Mouse (Mus musculus): ENCODE measurements around the gene Ddx39. TPM values are rescaled to one million over a fixed set of nuclear protein-coding genes. Genes with fewer than 3 reads are reported as not detected.

Gene Ddx39
- polyA plus RNA-seq, 1 experiment, result not detected

DNA sequence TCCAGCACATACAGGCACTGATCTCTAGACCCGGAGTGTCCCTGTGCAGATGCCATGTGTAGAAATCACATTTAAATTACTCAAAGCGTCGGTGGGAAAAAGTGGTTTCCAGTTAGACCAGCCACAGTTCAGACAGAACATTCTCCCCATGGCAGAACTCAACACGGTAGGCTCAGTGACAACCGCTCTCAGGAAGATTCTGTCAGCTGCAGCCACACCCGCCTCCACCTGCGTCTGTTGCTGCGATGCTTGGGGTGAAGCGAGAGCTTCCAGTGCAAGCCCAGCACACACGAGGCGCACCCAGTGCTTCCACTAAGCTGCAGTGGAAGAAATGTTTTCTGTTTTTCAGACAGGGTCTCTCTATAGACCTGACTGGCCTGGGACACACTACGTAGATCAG is 35.1 kb upstream of the Ddx39 start:
- H3K4me1 ChIP-seq (ENCODE audit: control insufficient read depth, insufficient read depth, low read length), result no peaks in the 10 kb centered on the region
- TF ChIP-seq CTCF (IDR thresholded peaks at IDR 0.05; ENCODE audit: insufficient read depth, low read depth, low read length) (no peak), POLR2A (IDR thresholded peaks at IDR 0.05; ENCODE audit: insufficient read depth, low read depth, low read length) (no peak)
- no peak overlapping the region for H3K27ac ChIP-seq (ENCODE audit: insufficient read depth, low read depth, low read length)
- WGBS, result 92% methylated on average over 12 of the region's 12 CpGs
- no peak overlapping the region for H3K4me3 ChIP-seq (ENCODE audit: insufficient read depth, low read depth, low read length)

DNA sequence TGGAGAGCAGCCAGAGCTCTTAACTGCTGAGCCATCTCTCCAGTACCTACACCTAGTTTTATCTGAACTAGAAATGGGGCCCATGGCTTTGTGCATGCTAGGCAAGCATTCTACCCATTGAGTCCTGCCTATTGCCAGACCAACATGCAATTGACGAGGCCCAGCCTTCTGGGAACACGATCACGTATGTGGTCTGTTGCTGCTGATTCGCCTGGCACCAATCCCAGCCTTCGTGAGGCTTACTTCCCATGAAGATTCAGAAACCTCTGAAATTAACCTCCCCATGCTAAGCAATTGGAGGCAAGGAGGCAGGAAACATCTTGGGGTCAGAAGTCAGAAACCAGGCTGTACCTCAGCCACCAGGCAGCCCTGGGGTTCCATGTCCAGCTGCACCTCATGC is 34.4 kb upstream of the Ddx39 start:
- H3K4me3 ChIP-seq (ENCODE audit: insufficient read depth, low read depth, low read length), result no peak overlapping the region
- H3K27ac ChIP-seq (ENCODE audit: insufficient read depth, low read depth, low read length), result no peak overlapping the region
- TF ChIP-seq CTCF (IDR thresholded peaks at IDR 0.05; ENCODE audit: insufficient read depth, low read depth, low read length) (no peak), POLR2A (IDR thresholded peaks at IDR 0.05; ENCODE audit: insufficient read depth, low read depth, low read length) (no peak)
- WGBS, result 78% methylated on average over 5 of the region's 5 CpGs
- no peaks in the 10 kb centered on the region for H3K4me1 ChIP-seq (ENCODE audit: control insufficient read depth, insufficient read depth, low read length)

DNA sequence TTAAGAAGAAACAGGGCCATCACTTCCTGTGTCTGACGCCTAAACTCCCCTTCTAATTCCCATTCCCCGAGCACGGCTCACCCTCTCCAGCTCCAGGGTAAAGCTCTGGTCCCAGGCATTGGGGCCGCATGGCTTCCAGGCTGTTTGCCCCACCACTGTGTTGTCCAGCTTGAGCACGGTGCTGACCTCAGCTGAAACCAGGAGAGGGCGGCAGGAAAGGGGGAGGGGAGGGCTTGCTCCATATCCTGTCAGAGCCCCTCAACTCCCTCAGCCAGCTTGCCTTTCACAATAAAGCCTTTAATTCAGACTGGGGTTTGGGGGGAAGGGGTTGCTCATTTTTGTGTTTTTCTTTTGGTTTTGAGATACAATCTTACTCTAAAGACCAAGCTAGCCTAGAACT is 33.9 kb upstream of the Ddx39 start:
- Histone ChIP-seq H3K4me3 (ENCODE audit: insufficient read depth, low read depth, low read length) (no peak overlapping the region), H3K27ac (ENCODE audit: insufficient read depth, low read depth, low read length) (no peak overlapping the region), H3K4me1 (ENCODE audit: control insufficient read depth, insufficient read depth, low read length) (no peaks in the 10 kb centered on the region)
- WGBS, result 52% methylated on average over 6 of the region's 6 CpGs
- TF ChIP-seq POLR2A (IDR thresholded peaks at IDR 0.05; ENCODE audit: insufficient read depth, low read depth, low read length), result no peak

DNA sequence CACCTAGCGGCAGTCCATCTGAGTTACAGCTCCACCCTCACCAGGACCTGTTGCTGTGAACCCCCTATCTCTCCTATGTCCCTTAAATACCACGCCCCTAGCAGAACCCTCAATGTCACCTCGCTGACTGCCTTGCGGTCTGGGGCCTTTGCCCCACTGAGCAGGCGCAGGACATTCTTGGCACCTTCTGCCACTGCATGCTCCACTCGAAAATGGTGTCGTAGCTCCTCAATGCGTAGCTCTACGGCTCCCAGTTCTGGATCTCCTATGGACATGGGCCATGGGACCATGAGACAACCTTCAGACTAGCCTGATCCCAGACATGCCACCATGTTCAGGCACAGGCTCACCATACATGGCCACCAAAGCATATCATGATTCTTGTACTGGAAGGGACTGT is 30.5 kb upstream of the Ddx39 start:
- no peak overlapping the region for H3K27ac ChIP-seq (ENCODE audit: insufficient read depth, low read depth, low read length)
- no peak overlapping the region for H3K4me3 ChIP-seq (ENCODE audit: insufficient read depth, low read depth, low read length)
- no peaks in the 10 kb centered on the region for H3K4me1 ChIP-seq (ENCODE audit: control insufficient read depth, insufficient read depth, low read length)
- 96% methylated on average over 9 of the region's 9 CpGs for WGBS
- no peak for TF ChIP-seq CTCF (IDR thresholded peaks at IDR 0.05; ENCODE audit: insufficient read depth, low read depth, low read length)

DNA sequence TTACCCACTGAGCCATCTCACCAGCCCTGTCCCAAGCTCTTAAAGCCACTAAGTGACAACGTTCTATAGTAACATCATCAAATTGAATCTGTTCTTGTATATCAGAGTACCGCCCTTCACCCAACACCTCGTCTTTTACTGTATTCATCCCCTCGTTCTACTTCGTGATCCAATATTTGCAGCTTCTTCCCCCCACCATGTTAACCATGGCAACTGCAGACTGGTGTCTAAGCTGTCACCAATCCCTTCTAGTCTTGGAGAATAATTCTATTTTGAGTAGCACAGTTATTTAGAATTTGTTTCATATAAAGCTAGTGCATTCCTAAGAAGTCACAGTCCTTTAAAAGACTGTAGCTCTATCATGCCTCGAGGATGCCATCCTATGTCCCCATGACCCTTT is 25.7 kb upstream of the Ddx39 start:
- Histone ChIP-seq H3K4me1 (ENCODE audit: control insufficient read depth, insufficient read depth, low read length) (peaks cover 5% of the 10 kb centered on the region), H3K27ac (ENCODE audit: insufficient read depth, low read depth, low read length) (no peak overlapping the region), H3K4me3 (ENCODE audit: insufficient read depth, low read depth, low read length) (no peak overlapping the region)
- TF ChIP-seq POLR2A (IDR thresholded peaks at IDR 0.05; ENCODE audit: insufficient read depth, low read depth, low read length) (no peak), CTCF (IDR thresholded peaks at IDR 0.05; ENCODE audit: insufficient read depth, low read depth, low read length) (no peak)
- WGBS, result 87% methylated on average over 6 of the region's 6 CpGs

DNA sequence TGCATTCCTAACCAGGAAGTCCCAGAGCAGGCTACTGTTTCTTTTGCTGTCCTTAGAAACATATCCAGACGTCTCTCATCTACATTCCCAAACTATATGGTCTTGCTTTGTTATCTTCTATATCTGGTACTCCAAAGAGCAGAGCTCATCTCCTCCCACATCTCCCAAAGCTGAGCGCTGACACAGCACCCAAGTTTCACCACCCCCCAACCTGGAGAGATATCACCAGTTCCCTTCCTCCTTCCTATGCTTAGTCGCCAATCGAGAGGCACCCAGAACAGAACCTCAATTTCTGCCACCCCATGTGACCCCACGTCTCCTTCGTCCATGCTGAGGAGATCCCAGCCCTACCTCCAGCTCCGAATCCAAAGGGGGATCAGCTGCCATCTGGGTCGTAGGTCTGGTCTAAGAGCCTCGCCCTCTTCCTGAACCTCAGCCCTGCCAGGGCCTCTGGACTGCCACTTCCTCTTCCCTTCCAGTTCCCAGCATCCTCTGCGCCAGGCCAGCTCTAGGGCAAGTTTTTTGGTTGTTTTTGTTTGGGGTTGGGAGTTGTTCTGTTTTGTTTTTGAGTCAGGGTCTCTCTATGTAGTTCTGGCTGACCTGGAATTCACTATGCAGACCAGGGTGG is 21.3 kb upstream of the Ddx39 start:
- H3K27ac ChIP-seq (ENCODE audit: insufficient read depth, low read depth, low read length), result no peak overlapping the region

DNA sequence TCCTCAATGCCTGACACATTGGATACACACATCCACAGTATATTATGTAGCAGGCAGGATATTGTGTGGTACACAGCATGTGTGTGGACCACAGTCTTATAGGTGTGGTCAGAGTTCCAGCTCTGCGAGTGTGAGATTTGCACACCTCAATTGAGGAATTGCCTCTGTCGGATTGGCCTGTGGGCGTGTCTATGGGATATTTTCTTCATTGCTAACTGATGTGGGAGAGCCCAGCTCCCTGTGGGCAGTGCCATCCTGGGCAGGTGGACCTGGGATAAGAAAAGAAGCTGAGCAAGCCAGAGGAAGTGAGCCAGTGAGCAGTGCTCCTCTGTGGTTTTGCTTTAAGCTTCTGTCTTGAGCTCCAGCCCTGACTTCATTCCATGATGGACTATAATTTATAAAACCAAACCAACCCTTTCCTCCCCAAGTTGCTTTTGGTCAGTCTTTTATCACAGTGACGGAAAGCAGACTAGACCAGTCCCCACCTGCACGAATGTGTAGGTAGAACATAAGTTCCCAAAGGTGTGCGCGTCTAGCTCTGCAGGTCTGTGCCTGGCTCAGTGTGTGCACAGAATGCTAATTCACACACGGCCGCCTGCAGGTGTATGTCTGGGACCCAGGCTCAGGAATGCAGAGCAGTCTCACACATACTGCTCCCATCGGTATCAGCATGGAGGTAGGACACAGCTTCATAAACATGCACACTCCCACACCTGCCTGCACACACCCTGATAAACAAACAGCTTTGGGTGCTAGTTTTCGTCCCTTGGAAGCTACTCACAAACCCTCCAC is 20.4 kb upstream of the Ddx39 start:
- Histone ChIP-seq H3K4me1 (ENCODE audit: control insufficient read depth, insufficient read depth, low read length) (peaks cover 29% of the 10 kb centered on the region), H3K27ac (ENCODE audit: insufficient read depth, low read depth, low read length) (no peak overlapping the region), H3K4me3 (ENCODE audit: insufficient read depth, low read depth, low read length) (no peak overlapping the region)
- WGBS, result 91% methylated on average over 11 of the region's 11 CpGs
- TF ChIP-seq POLR2A (IDR thresholded peaks at IDR 0.05; ENCODE audit: insufficient read depth, low read depth, low read length) (no peak), CTCF (IDR thresholded peaks at IDR 0.05; ENCODE audit: insufficient read depth, low read depth, low read length) (no peak)

More for the DNA sequence above, 21.3 kb upstream of the Ddx39 start:
- H3K4me3 ChIP-seq (ENCODE audit: insufficient read depth, low read depth, low read length), result no peak overlapping the region
- peaks cover 26% of the 10 kb centered on the region for H3K4me1 ChIP-seq (ENCODE audit: control insufficient read depth, insufficient read depth, low read length)
- 74% methylated on average over 10 of the region's 10 CpGs for WGBS
- TF ChIP-seq CTCF (IDR thresholded peaks at IDR 0.05; ENCODE audit: insufficient read depth, low read depth, low read length) (no peak), POLR2A (IDR thresholded peaks at IDR 0.05; ENCODE audit: insufficient read depth, low read depth, low read length) (no peak)

DNA sequence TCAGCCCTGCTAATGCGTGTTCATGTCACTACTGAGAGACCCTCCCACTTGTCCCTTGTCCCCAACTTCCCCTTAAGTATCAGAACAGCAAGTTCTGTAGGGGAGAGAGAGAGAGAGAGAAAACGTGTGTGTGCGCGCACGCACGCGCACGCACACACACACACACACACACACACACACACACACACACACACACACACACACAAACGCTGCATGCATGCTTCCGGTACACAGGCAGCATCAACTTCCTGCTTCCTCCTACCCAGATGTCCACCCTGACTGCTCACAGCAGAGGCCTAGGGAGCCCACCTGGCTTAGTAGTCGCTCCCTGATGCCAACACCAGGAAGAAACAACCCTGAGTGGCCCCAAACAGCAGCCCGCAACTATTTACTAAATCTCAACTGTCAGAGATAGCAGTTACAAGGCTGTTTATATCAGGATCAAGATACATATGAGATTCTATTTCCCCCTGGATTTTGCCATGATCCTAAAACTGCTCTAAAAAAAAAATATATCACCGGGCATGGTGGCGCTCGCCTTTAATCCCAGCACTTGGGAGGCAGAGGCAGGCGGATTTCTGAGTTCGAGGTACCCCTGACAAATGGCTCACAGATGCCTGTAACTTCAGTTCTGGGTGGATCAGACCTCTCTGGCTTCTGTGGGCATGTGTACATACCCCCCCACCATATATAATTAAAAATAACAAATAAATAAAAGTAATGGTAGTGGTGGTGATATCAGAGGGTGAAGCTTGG is 19.4 kb upstream of the Ddx39 start:
- Histone ChIP-seq H3K27ac (ENCODE audit: insufficient read depth, low read depth, low read length) (no peak overlapping the region), H3K4me3 (ENCODE audit: insufficient read depth, low read depth, low read length) (no peak overlapping the region), H3K4me1 (ENCODE audit: control insufficient read depth, insufficient read depth, low read length) (peaks cover 29% of the 10 kb centered on the region)
- no peak for TF ChIP-seq CTCF (IDR thresholded peaks at IDR 0.05; ENCODE audit: insufficient read depth, low read depth, low read length)
- no peak for TF ChIP-seq POLR2A (IDR thresholded peaks at IDR 0.05; ENCODE audit: insufficient read depth, low read depth, low read length)
- 73% methylated on average over 17 of the region's 17 CpGs for WGBS

All from olfactory bulb, adult 2 months (tissue).